Mouse (Mus musculus) myocyte (in vitro differentiated cells): ENCODE measurements around the gene Gm3045.

Experiments used
- E2F4 ChIP-seq: IDR thresholded peaks from one replicate; pipeline ENCODE4 v1.6.1; 2011; ENCODE audit warnings: mild to moderate bottlenecking, control low read depth, moderate library complexity; ENCODE audit not compliant: insufficient read depth
- MYOG ChIP-seq, 3 experiments: IDR thresholded peaks; one replicate each; pipeline ENCODE4 v1.6.1; 2011; ENCODE audit warnings: control low read depth in 2 of 3, low read depth in 2 of 3, mild to moderate bottlenecking in 2 of 3; ENCODE audit not compliant: insufficient read length in 2 of 3, control insufficient read depth in 1 of 3, insufficient read depth in 1 of 3
- POLR2A ChIP-seq: IDR thresholded peaks from one replicate; pipeline ENCODE4 v1.6.1; 2011; ENCODE audit warnings: low read depth, mild to moderate bottlenecking, control low read depth, moderate library complexity; ENCODE audit not compliant: insufficient read length
- REST ChIP-seq: IDR thresholded peaks from one replicate; pipeline ENCODE4 v1.6.1; 2011; ENCODE audit warnings: mild to moderate bottlenecking, control low read depth, moderate library complexity; ENCODE audit not compliant: insufficient read depth, insufficient read length
- TCF3 ChIP-seq: IDR thresholded peaks from one replicate; pipeline ENCODE4 v1.6.1; 2011; ENCODE audit warnings: low read depth, control low read depth; ENCODE audit not compliant: insufficient read length

DNA sequence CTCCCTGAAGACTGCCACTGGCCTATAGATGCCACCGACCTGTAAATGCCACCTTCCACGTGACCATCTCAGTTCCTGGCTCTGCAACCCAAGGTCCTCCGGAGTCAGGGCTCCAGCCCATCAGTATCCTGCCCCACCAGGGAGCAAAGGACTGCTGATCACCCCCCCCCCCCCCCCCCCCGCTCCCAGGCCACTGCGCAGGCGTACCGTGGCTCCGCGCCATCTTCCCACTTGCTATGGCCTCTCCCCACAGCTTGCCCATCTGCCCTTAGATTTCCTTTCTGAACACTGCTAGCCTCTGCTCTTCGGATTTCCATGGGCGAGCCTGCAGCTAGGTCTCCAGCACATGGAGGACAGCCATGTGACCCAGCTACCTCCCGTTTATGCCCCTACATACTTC lies 6.1 kb downstream of the Gm3045 start:
- TF ChIP-seq POLR2A (no peak), E2F4 (no peak), REST (no peak), TCF3 (no peak), MYOG (IDR thresholded peaks at IDR 0.05; ENCODE audit: control insufficient read depth in 1 of 3, insufficient read depth in 1 of 3, insufficient read length in 2 of 3, low read depth in 2 of 3) (no peak)
